Mouse (Mus musculus) forelimb bud, embryonic 11.5 days (tissue): ENCODE measurements around the gene Pcsk6.

Experiments
- DNase-seq: peaks from one replicate; pipeline ENCODE4 v3.0.0-alpha.2; 2012; ENCODE audit warnings: low read depth, low spot score

The Pcsk6 gene

GRCm38 (mm10) chr7:65940988-65941387, 79.5 kb downstream of the Pcsk6 start:
- DNase-seq = no peak

GRCm38 (mm10) chr7:65945342-65945993, 83.9 kb downstream of the Pcsk6 start:
- no peak for DNase-seq

GRCm38 (mm10) chr7:65946397-65946796, 84.9 kb downstream of the Pcsk6 start:
- no peak for DNase-seq

- DNase-seq = no peak
These were observed 87.4 kb downstream of the Pcsk6 start for GRCm38 (mm10) chr7:65948891-65949290.

- DNase-seq = no peak
These were observed 93.0 kb downstream of the Pcsk6 start for GRCm38 (mm10) chr7:65954583-65954982.

- DNase-seq = peak; percentile 72
These were observed 94.0 kb downstream of the Pcsk6 start for GRCm38 (mm10) chr7:65955304-65956220.

- no peak for DNase-seq
These were observed 95.7 kb downstream of the Pcsk6 start for GRCm38 (mm10) chr7:65957245-65957644.

- DNase-seq = no peak
These were observed 96.6 kb downstream of the Pcsk6 start for GRCm38 (mm10) chr7:65958105-65958504.

- no peak for DNase-seq
These were observed 97.8 kb downstream of the Pcsk6 start for GRCm38 (mm10) chr7:65959221-65959924.

GRCm38 (mm10) chr7:65962611-65963010, 101.1 kb downstream of the Pcsk6 start:
- DNase-seq = no peak

GRCm38 (mm10) chr7:65964398-65964797, 102.9 kb downstream of the Pcsk6 start:
- DNase-seq = no peak

GRCm38 (mm10) chr7:65971301-65971700, 109.8 kb downstream of the Pcsk6 start:
- DNase-seq = no peak

GRCm38 (mm10) chr7:65977286-65977685, 115.8 kb downstream of the Pcsk6 start:
- no peak for DNase-seq

- peak; percentile 53 for DNase-seq
These were observed 116.4 kb downstream of the Pcsk6 start for GRCm38 (mm10) chr7:65977977-65978376.

GRCm38 (mm10) chr7:65978996-65979823, 117.7 kb downstream of the Pcsk6 start:
- no peak for DNase-seq

GRCm38 (mm10) chr7:65980000-65980399, 118.5 kb downstream of the Pcsk6 start:
- no peak for DNase-seq

- no peak for DNase-seq
These were observed 120.5 kb downstream of the Pcsk6 start for GRCm38 (mm10) chr7:65982057-65982456.

- no peak for DNase-seq
These were observed 126.7 kb downstream of the Pcsk6 start for GRCm38 (mm10) chr7:65988249-65988648.

GRCm38 (mm10) chr7:65988709-65989108, 127.2 kb downstream of the Pcsk6 start:
- no peak for DNase-seq

GRCm38 (mm10) chr7:65992329-65992728, 130.8 kb downstream of the Pcsk6 start:
- DNase-seq = no peak

- DNase-seq = no peak
These were observed 131.9 kb downstream of the Pcsk6 start for GRCm38 (mm10) chr7:65993410-65993809.
